Mouse (Mus musculus) CH12.LX (cell line): ENCODE results near the gene Hsd11b2. TPM values are rescaled to one million over a fixed set of nuclear protein-coding genes. Genes with fewer than 3 reads are reported as not detected.

Experiments used
- DNase-seq: peaks from one replicate; pipeline ENCODE4 v3.0.0-alpha.2; 2013; ENCODE audit errors: extremely low read depth
- H3K27ac ChIP-seq: 2 replicates; pipeline ENCODE4 v1.5.1; 2012; ENCODE audit warnings: low read depth, mild to moderate bottlenecking, control low read depth, moderate library complexity; ENCODE audit not compliant: insufficient read depth
- H3K27me3 ChIP-seq: replicated peaks from 2 replicates; pipeline ENCODE3; 2012; ENCODE audit warnings: inconsistent platforms
- H3K36me3 ChIP-seq, 2 experiments: replicated peaks in 1 of 2; 2 replicates each; pipeline versions ENCODE3 to v1.6.1; 2012; ENCODE audit warnings: inconsistent platforms in 1 of 2, low read length in 1 of 2, mild to moderate bottlenecking in 1 of 2, mixed read lengths in 1 of 2, moderate library complexity in 1 of 2; ENCODE audit not compliant: control insufficient read depth in 1 of 2, insufficient read depth in 1 of 2
- H3K4me1 ChIP-seq, 2 experiments: 2 replicates each; pipeline ENCODE4 v1.6.1; 2012; ENCODE audit warnings: inconsistent platforms in 1 of 2, moderate library complexity in 1 of 2; ENCODE audit not compliant: insufficient read depth in 2 of 2, control insufficient read depth in 1 of 2
- H3K4me2 ChIP-seq: 2 replicates; pipeline ENCODE4 v1.6.1; 2012; ENCODE audit warnings: low read depth, mild to moderate bottlenecking, control low read depth; ENCODE audit not compliant: poor library complexity, insufficient read depth, severe bottlenecking
- H3K4me3 ChIP-seq, 3 experiments: fragments of 150-350 bp in 1 of 3; sonication (generic) in 1 of 3; replicated peaks in 1 of 3; 2 replicates each; pipeline versions ENCODE3 to v1.5.1; 2011 to 2012; ENCODE audit warnings: low read depth in 2 of 3, low read length in 2 of 3, mild to moderate bottlenecking in 2 of 3, moderate library complexity in 2 of 3, control low read depth in 1 of 3, improper control_type of control experiment in 1 of 3, inconsistent platforms in 1 of 3, mixed read lengths in 1 of 3; ENCODE audit not compliant: poor library complexity in 1 of 3
- H3K79me2 ChIP-seq: replicated peaks from 2 replicates; pipeline ENCODE4 v1.6.1; 2012; ENCODE audit warnings: mild to moderate bottlenecking, moderate library complexity; ENCODE audit not compliant: control insufficient read depth, poor library complexity, insufficient read depth, severe bottlenecking; ENCODE audit errors: extremely low read depth
- H3K9ac ChIP-seq: 2 replicates; pipeline ENCODE4 v1.6.1; 2012; ENCODE audit warnings: low read depth, mild to moderate bottlenecking, control low read depth, moderate library complexity; ENCODE audit not compliant: insufficient read depth
- H3K9me3 ChIP-seq: replicated peaks from 2 replicates; pipeline ENCODE3; 2012; ENCODE audit warnings: low read length, inconsistent platforms, mixed read lengths
- CTCF ChIP-seq, 2 experiments: IDR thresholded peaks in 1 of 2; conservative IDR thresholded peaks in 1 of 2; 2 replicates each; pipeline ENCODE4 v1.5.1; 2011 to 2012; ENCODE audit warnings: low read depth in 2 of 2, low read length in 2 of 2, improper control_type of control experiment in 1 of 2, inconsistent platforms in 1 of 2, mild to moderate bottlenecking in 1 of 2, moderate library complexity in 1 of 2
- ELF1 ChIP-seq: IDR thresholded peaks from 2 replicates; pipeline ENCODE4 v1.6.1; 2014; ENCODE audit warnings: low read depth, mild to moderate bottlenecking, inconsistent platforms, low read length, improper control_type of control experiment
- HCFC1 ChIP-seq: IDR thresholded peaks from 2 replicates; pipeline ENCODE4 v1.6.1; 2012; ENCODE audit warnings: low read depth, mild to moderate bottlenecking, inconsistent platforms, low read length, improper control_type of control experiment
- IRF4 ChIP-seq: IDR thresholded peaks from 2 replicates; pipeline ENCODE4 v1.6.1; 2014; ENCODE audit warnings: low read depth, mild to moderate bottlenecking, inconsistent platforms, low read length, improper control_type of control experiment
- JUND ChIP-seq: conservative IDR thresholded peaks from 2 replicates; pipeline ENCODE4 v1.6.1; 2011; ENCODE audit warnings: low read depth, low read length, improper control_type of control experiment
- MAFK ChIP-seq: IDR thresholded peaks from 2 replicates; pipeline ENCODE4 v1.6.1; 2011; ENCODE audit warnings: low read length, improper control_type of control experiment; ENCODE audit not compliant: insufficient replicate concordance
- MAX ChIP-seq: IDR thresholded peaks from 2 replicates; pipeline ENCODE4 v1.6.1; 2011; ENCODE audit warnings: low read length, improper control_type of control experiment
- MAZ ChIP-seq: IDR thresholded peaks from 2 replicates; pipeline ENCODE4 v1.6.1; 2012; ENCODE audit warnings: low read depth, mild to moderate bottlenecking, inconsistent platforms, low read length, improper control_type of control experiment, moderate library complexity
- MEF2A ChIP-seq: IDR thresholded peaks from 2 replicates; pipeline ENCODE4 v1.6.1; 2014; ENCODE audit warnings: low read depth, mild to moderate bottlenecking, inconsistent platforms, low read length, improper control_type of control experiment, borderline replicate concordance
- MXI1 ChIP-seq: IDR thresholded peaks from 2 replicates; pipeline ENCODE4 v1.6.1; 2011; ENCODE audit warnings: mild to moderate bottlenecking, low read depth, low read length, improper control_type of control experiment
- MYC ChIP-seq: IDR thresholded peaks from 2 replicates; pipeline ENCODE4 v1.6.1; 2011; ENCODE audit warnings: low read depth, mild to moderate bottlenecking, improper control_type of control experiment, low read length
- NELFE ChIP-seq: IDR thresholded peaks from 2 replicates; pipeline ENCODE4 v1.6.1; 2011; ENCODE audit warnings: low read depth, low read length, improper control_type of control experiment
- NRF1 ChIP-seq: IDR thresholded peaks from 2 replicates; pipeline ENCODE4 v1.6.1; 2014; ENCODE audit warnings: low read depth, mild to moderate bottlenecking, inconsistent platforms, low read length, improper control_type of control experiment, moderate library complexity
- POLR2A ChIP-seq: IDR thresholded peaks from 2 replicates; pipeline ENCODE4 v1.6.1; 2011; ENCODE audit warnings: low read depth, mild to moderate bottlenecking, improper control_type of control experiment, low read length
- RAD21 ChIP-seq: IDR thresholded peaks from 2 replicates; pipeline ENCODE4 v1.6.1; 2011; ENCODE audit warnings: low read depth, mild to moderate bottlenecking, low read length, improper control_type of control experiment, moderate library complexity
- RCOR1 ChIP-seq: conservative IDR thresholded peaks from 2 replicates; pipeline ENCODE4 v1.6.1; 2012; ENCODE audit warnings: low read depth, mild to moderate bottlenecking, inconsistent platforms, low read length, improper control_type of control experiment
- SIN3A ChIP-seq: IDR thresholded peaks from 2 replicates; pipeline ENCODE4 v1.6.1; 2012; ENCODE audit warnings: low read length, improper control_type of control experiment, inconsistent platforms
- SMC3 ChIP-seq: IDR thresholded peaks from 2 replicates; pipeline ENCODE4 v1.6.1; 2011; ENCODE audit warnings: low read depth, low read length, improper control_type of control experiment
- TBP ChIP-seq: conservative IDR thresholded peaks from 2 replicates; pipeline ENCODE4 v1.6.1; 2011; ENCODE audit warnings: low read depth, low read length, improper control_type of control experiment
- TCF12 ChIP-seq: IDR thresholded peaks from 2 replicates; pipeline ENCODE4 v1.6.1; 2014; ENCODE audit warnings: low read depth, mild to moderate bottlenecking, inconsistent platforms, low read length, improper control_type of control experiment
- USF2 ChIP-seq: conservative IDR thresholded peaks from 2 replicates; pipeline ENCODE4 v1.6.1; 2011; ENCODE audit warnings: low read depth, low read length, improper control_type of control experiment
- ZMIZ1 ChIP-seq: IDR thresholded peaks from 2 replicates; pipeline ENCODE4 v1.6.1; 2012; ENCODE audit warnings: low read depth, mild to moderate bottlenecking, inconsistent platforms, low read length, improper control_type of control experiment
- dilution Hi-C: fragments of 300-500 bp; cut with MboI; formaldehyde crosslinking; loops from 2 replicates; pipeline ENCODE4 v1.14.3; 2020; ENCODE audit warnings: low sequenced_read_pairs; ENCODE audit not compliant: extremely low pct_unique_long_range_greater_than_20kb, extremely low pct_ligation_motif_present
- in situ Hi-C: fragments of 300-500 bp; cut with MboI; formaldehyde crosslinking; loops from 3 replicates; pipeline ENCODE4 v1.14.3; 2019; ENCODE audit warnings: low sequenced_read_pairs, low pct_ligation_motif_present, low pct_unique_long_range_greater_than_20kb, mixed read lengths
- polyA plus RNA-seq: library from polyadenylated mRNA; unstranded; fragments of >175 nt; gene quantifications from 2 replicates; pipeline ENCODE4 v1.2.1, GENCODE M21; 2012; ENCODE audit warnings: low read depth; ENCODE audit not compliant: insufficient read length
- total RNA-seq, 2 experiments: library from RNA; depleted of rRNA; stranded (reverse); fragments of 300-350 nt in 1 of 2; fragments of >200 nt in 1 of 2; gene quantifications; 2 replicates each; pipeline ENCODE4 v1.2.3; 2012 to 2014

Gene Hsd11b2
- total and polyA plus RNA-seq, 3 experiments, result not detected

GRCm38 (mm10) chr8:105554087-105554486 is 35.5 kb downstream of the Hsd11b2 start:
- TF ChIP-seq MYC (peak; percentile 59; the same call in 1 of the 2 replicates), SMC3 (peak; percentile 75), POLR2A (no peak), ELF1 (no peak), RAD21 (peak; percentile 90), CTCF (conservative IDR thresholded peaks at IDR 0.05 in 1 of 2, IDR thresholded peaks at IDR 0.05 in 1 of 2; ENCODE audit: low read depth in 2 of 2, low read length in 2 of 2) (peak; percentile 53 to 92; a peak in 3 of 4 replicates)
- no peak overlapping the region for H3K27ac ChIP-seq
- dilution Hi-C loops, result no loop called here
- H3K36me3 ChIP-seq, result peaks cover 4 to 49% of the 10 kb centered on the region in 2 experiments
- in situ Hi-C loops, result loop anchor here (5.0 kb wide), 1 partner anchor 67 kb away; no protein-coding TSS in a partner anchor
- H3K9me3 ChIP-seq, result no peaks in the 10 kb centered on the region
- H3K4me3 ChIP-seq, result no peak overlapping the region
- no peaks in the 10 kb centered on the region; a peak in 1 of 4 replicates for H3K4me1 ChIP-seq
- peak; percentile 72 for DNase-seq
- no peaks in the 10 kb centered on the region for H3K79me2 ChIP-seq
- H3K4me2 ChIP-seq, result no peak overlapping the region
- H3K9ac ChIP-seq, result no peak overlapping the region
- H3K27me3 ChIP-seq, result no peaks in the 10 kb centered on the region

- Histone ChIP-seq H3K79me2 (no peaks in the 10 kb centered on the region), H3K9ac (no peak overlapping the region), H3K4me2 (no peak overlapping the region), H3K27ac (no peak overlapping the region), H3K27me3 (no peaks in the 10 kb centered on the region), H3K4me3 (no peak overlapping the region), H3K9me3 (no peaks in the 10 kb centered on the region), H3K36me3 (peaks cover 11 to 50% of the 10 kb centered on the region in 2 experiments), H3K4me1 (no peaks in the 10 kb centered on the region; a peak in 1 of 4 replicates)
- DNase-seq, result no peak
- dilution Hi-C loops, result no loop called here
- in situ Hi-C loops, result no loop called here
- TF ChIP-seq MEF2A (no peak), SMC3 (no peak), TBP (no peak)
Measured at GRCm38 (mm10) chr8:105555230-105555629, 36.7 kb downstream of the Hsd11b2 start.

- Histone ChIP-seq H3K4me1 (peaks cover 4 to 31% of the 10 kb centered on the region in 2 experiments; a peak in 3 of 4 replicates), H3K4me2 (no peak overlapping the region), H3K27ac (no peak overlapping the region), H3K27me3 (no peaks in the 10 kb centered on the region), H3K9me3 (no peaks in the 10 kb centered on the region), H3K9ac (no peak overlapping the region), H3K36me3 (peaks cover 11 to 40% of the 10 kb centered on the region in 2 experiments), H3K4me3 (no peak overlapping the region), H3K79me2 (no peaks in the 10 kb centered on the region)
- DNase-seq, result no peak
- TF ChIP-seq HCFC1 (no peak), MAZ (no peak), MAFK (no peak), ZMIZ1 (no peak), JUND (no peak), POLR2A (no peak), IRF4 (no peak), RCOR1 (no peak), MYC (no peak), MAX (no peak), ELF1 (no peak), NELFE (no peak), TCF12 (no peak), USF2 (no peak), NRF1 (no peak), SIN3A (no peak), MXI1 (no peak)
- in situ Hi-C loops, result loop anchor here (5.0 kb wide), 1 partner anchor 36 kb away; no protein-coding TSS in a partner anchor
- dilution Hi-C loops, result no loop called here
Measured at GRCm38 (mm10) chr8:105562863-105563262, 44.3 kb downstream of the Hsd11b2 start.
